Mouse (Mus musculus): Measurements from ENCODE around the gene Ranbp17.

GRCm38 (mm10) chr11:33162998-33163506, 350.5 kb downstream of the Ranbp17 start, which contains the start of gene Npm1:
- TF ChIP-seq CTCF (IDR thresholded peaks at IDR 0.05; ENCODE audit: low read depth, low read length) = no peak
- peak; percentile 93 for TF ChIP-seq POLR2A (IDR thresholded peaks at IDR 0.05; ENCODE audit: borderline replicate concordance, low read depth, low read length)
